Mouse (Mus musculus) forebrain, embryonic 15.5 days (tissue): ENCODE data around the gene Tmem171. TPM values are rescaled to one million over a fixed set of nuclear protein-coding genes. Genes with fewer than 3 reads are reported as not detected.

Source experiments
- ATAC-seq: fragments of 200-750 bp; cut with Nextera tagmentation; replicated peaks from 2 replicates; pipeline ENCODE4 v1.8.0; 2017; ENCODE audit warnings: mild to moderate bottlenecking, moderate TSS enrichment, moderate library complexity
- H3K27ac ChIP-seq: fragments of 300-500 bp; sonication (generic); replicated peaks from 2 replicates; pipeline ENCODE4 v1.5.1; 2015; ENCODE audit warnings: mild to moderate bottlenecking, inconsistent platforms
- H3K27me3 ChIP-seq: fragments of 300-500 bp; sonication (generic); 2 replicates; pipeline ENCODE4 v1.6.1; 2015; ENCODE audit warnings: inconsistent platforms
- H3K36me3 ChIP-seq: fragments of 300-500 bp; sonication (generic); 2 replicates; pipeline ENCODE4 v1.6.1; 2015; ENCODE audit warnings: mild to moderate bottlenecking, inconsistent platforms
- H3K4me1 ChIP-seq: fragments of 300-500 bp; sonication (generic); 2 replicates; pipeline ENCODE4 v1.6.1; 2015; ENCODE audit warnings: inconsistent platforms
- H3K4me2 ChIP-seq: fragments of 300-500 bp; sonication (generic); replicated peaks from 2 replicates; pipeline ENCODE4 v1.6.1; 2015; ENCODE audit warnings: mild to moderate bottlenecking, inconsistent platforms
- H3K4me3 ChIP-seq: fragments of 300-500 bp; sonication (generic); 2 replicates; pipeline ENCODE4 v1.5.1; 2015; ENCODE audit warnings: mild to moderate bottlenecking, inconsistent platforms
- H3K9ac ChIP-seq: fragments of 300-500 bp; sonication (generic); replicated peaks from 2 replicates; pipeline ENCODE4 v1.6.1; 2015; ENCODE audit warnings: mild to moderate bottlenecking, inconsistent platforms
- H3K9me3 ChIP-seq: fragments of 300-500 bp; sonication (generic); 2 replicates; pipeline ENCODE4 v1.6.1; 2016; ENCODE audit warnings: inconsistent platforms
- WGBS: fragments of 180-500 bp; shearing (Covaris S2); methylation state at CpG from one replicate; pipeline ENCODE4 v1.1.7; 2015; ENCODE audit warnings: mixed read lengths; 5-methylcytosine and 5-hydroxymethylcytosine counted together
- polyA plus RNA-seq: library from polyadenylated mRNA; unstranded; fragments of >200 nt; fragmentation: Nextera tagmentation; extraction: Ambion mirVana; gene quantifications from 2 replicates; pipeline ENCODE4 v1.2.1, GENCODE M21; 2015

The Tmem171 gene
- polyA plus RNA-seq, 1 experiment from 2014 or later, result not detected

GRCm38 (mm10) chr13:98662173-98662675, 32.4 kb downstream of the Tmem171 start:
- no peak for ATAC-seq
- H3K9ac ChIP-seq, result no peak overlapping the region
- no peak overlapping the region for H3K27ac ChIP-seq
- 85% methylated on average over 4 of the region's 4 CpGs for WGBS
- no peaks in the 10 kb centered on the region for H3K36me3 ChIP-seq
- H3K27me3 ChIP-seq, result no peaks in the 10 kb centered on the region
- no peak overlapping the region for H3K4me3 ChIP-seq
- H3K4me2 ChIP-seq, result no peak overlapping the region
- no peaks in the 10 kb centered on the region for H3K4me1 ChIP-seq
- H3K9me3 ChIP-seq, result no peaks in the 10 kb centered on the region

- Histone ChIP-seq H3K4me3 (no peak overlapping the region), H3K9me3 (no peaks in the 10 kb centered on the region), H3K36me3 (no peaks in the 10 kb centered on the region), H3K27ac (no peak overlapping the region), H3K4me2 (no peak overlapping the region), H3K4me1 (no peaks in the 10 kb centered on the region), H3K9ac (no peak overlapping the region), H3K27me3 (no peaks in the 10 kb centered on the region)
- WGBS, result 81% methylated on average over 16 of the region's 16 CpGs
- ATAC-seq, result no peak
These were observed 38.6 kb downstream of the Tmem171 start for GRCm38 (mm10) chr13:98656034-98656471.

DNA sequence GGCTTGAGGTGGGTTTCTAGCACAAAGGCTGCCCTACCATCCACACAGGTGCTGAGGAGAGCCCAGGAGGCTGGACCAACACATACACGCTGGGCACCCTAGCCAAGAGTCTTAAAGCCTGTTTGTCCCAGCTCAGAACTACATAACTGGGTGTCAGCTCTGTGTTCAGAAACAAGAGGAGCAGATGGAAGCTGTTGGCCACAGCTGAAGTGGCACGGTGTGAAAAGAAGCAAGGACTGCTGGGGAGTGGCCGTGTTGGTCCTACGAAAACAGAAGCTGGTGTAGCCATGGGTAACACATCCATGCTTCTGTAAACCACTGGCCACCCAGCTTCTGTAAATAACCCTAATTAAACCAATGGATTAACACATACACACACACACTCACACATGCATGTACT, 39.3 kb downstream of the Tmem171 start:
- no peaks in the 10 kb centered on the region for H3K4me1 ChIP-seq
- H3K9ac ChIP-seq, result no peak overlapping the region
- ATAC-seq, result no peak
- no peak overlapping the region for H3K4me3 ChIP-seq
- H3K27me3 ChIP-seq, result no peaks in the 10 kb centered on the region
- H3K4me2 ChIP-seq, result no peak overlapping the region
- H3K27ac ChIP-seq, result no peak overlapping the region
- no peaks in the 10 kb centered on the region for H3K36me3 ChIP-seq
- WGBS, result 81% methylated on average over 4 of the region's 4 CpGs
- H3K9me3 ChIP-seq, result no peaks in the 10 kb centered on the region

DNA sequence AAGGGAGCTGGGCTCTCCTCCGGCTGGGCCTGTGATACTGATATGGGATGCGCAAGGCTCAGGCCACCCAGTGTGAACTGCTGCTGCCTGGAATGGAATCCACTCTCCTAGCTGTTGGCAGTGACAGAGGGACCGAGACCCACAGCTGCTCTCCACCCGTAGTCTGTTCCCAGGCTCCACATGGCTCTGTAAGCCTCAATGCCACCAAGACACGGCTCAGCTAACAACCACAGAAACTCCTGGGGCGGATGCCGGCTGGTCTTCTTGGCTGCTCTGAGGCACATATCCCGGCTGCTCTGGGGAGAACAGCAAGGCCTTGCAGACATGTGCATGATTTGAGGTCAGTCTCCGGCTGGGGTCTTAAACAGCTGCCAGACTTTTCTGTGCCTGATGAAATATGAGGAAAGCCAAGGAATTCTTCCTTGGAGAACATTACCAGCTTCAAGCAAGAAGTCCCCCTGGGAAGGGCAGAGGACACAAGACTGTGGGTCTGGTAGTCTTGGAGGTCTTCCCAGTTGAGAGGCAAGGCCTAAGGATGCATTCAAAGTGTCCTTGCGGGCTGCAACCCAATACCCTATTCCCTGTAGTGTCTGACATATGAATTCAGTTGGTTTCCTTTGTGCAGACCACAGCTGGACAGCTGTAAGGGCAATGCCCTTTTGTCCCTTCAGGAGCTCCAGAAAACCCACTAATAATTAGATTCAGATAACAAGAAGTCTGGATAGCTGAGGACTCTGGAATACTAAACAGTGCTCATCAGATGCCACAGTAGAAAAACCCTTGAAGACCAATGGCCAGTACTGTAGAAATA, 40.3 kb downstream of the Tmem171 start:
- Histone ChIP-seq H3K4me1 (no peaks in the 10 kb centered on the region), H3K4me3 (no peak overlapping the region), H3K27ac (no peak overlapping the region), H3K36me3 (no peaks in the 10 kb centered on the region), H3K9ac (no peak overlapping the region), H3K4me2 (no peak overlapping the region), H3K9me3 (no peaks in the 10 kb centered on the region), H3K27me3 (no peaks in the 10 kb centered on the region)
- ATAC-seq, result no peak
- WGBS, result 81% methylated on average over 10 of the region's 10 CpGs

DNA sequence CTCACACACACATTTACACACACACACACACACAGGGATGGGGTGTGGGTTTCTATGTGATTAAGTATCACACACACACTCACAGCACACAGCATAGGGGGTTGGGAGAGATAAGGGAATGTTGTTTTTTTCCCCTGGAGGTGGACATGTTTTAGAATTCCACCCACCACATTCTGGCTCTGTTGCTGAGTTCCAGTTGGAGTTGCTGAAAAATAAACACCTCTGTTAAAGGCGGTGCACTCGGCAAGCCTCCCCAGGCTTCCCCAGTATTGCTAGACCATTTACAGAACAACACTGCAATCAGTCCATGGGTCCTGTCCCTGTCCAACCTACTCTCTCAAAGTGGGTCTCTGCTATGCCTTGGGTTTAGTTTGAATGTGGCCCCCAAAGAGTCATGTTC, 42.4 kb downstream of the Tmem171 start:
- H3K9ac ChIP-seq, result no peak overlapping the region
- no peak overlapping the region for H3K4me2 ChIP-seq
- H3K36me3 ChIP-seq, result no peaks in the 10 kb centered on the region
- H3K4me1 ChIP-seq, result no peaks in the 10 kb centered on the region
- H3K4me3 ChIP-seq, result no peak overlapping the region
- no peak for ATAC-seq
- H3K27ac ChIP-seq, result no peak overlapping the region
- no peaks in the 10 kb centered on the region for H3K27me3 ChIP-seq
- WGBS, result 85% methylated on average over 2 of the region's 2 CpGs
- no peaks in the 10 kb centered on the region for H3K9me3 ChIP-seq

GRCm38 (mm10) chr13:98651228-98651977, 43.2 kb downstream of the Tmem171 start:
- H3K36me3 ChIP-seq, result no peaks in the 10 kb centered on the region
- no peak overlapping the region for H3K4me3 ChIP-seq
- H3K4me1 ChIP-seq, result no peaks in the 10 kb centered on the region
- 81% methylated on average over 17 of the region's 17 CpGs for WGBS
- no peak overlapping the region for H3K4me2 ChIP-seq
- no peak overlapping the region for H3K27ac ChIP-seq
- no peaks in the 10 kb centered on the region for H3K9me3 ChIP-seq
- no peaks in the 10 kb centered on the region for H3K27me3 ChIP-seq
- no peak overlapping the region for H3K9ac ChIP-seq
- ATAC-seq, result no peak

DNA sequence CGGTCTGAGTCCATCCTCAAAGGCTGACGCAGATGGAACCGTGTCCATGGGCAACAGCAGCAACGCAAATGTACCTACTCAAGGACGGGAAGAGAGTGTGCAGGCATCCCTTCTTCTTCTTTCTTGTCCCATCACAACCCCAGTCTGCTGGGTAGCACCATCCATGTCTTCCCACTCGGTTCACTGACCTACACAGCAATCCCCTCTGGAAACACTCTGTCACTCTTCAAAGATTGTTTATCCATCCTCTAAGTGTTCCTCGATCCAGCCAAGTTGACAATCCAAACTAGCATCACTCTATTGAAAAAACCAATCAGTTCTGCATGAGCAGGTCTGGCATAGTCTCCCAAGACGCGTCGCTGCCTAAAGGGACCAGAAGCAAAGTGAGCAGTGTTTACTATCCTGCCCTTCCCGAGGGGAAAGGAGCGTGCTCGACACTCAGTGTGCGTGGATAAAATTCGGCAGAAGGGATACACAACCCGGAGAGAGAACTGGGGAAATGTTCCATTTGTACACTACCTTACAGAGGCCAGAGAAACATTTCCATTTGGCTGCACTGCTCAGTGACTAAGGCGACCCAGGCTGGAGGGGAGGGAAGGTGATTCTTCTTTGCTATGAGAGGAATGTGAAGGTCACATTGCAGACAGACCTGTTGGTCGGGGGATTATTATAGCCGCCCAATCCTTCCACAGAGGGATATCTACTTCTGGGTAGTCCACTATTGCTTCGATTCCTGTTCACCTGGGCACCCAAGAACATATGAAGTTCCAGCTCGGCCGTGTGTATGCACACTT, 46.7 kb downstream of the Tmem171 start:
- Histone ChIP-seq H3K27ac (no peak overlapping the region), H3K36me3 (no peaks in the 10 kb centered on the region), H3K4me1 (no peaks in the 10 kb centered on the region), H3K4me2 (no peak overlapping the region), H3K4me3 (no peak overlapping the region), H3K27me3 (no peaks in the 10 kb centered on the region), H3K9ac (no peak overlapping the region), H3K9me3 (no peaks in the 10 kb centered on the region)
- no peak for ATAC-seq
- 90% methylated on average over 22 of the region's 22 CpGs for WGBS

GRCm38 (mm10) chr13:98638507-98639166, 56.0 kb downstream of the Tmem171 start:
- ATAC-seq, result no peak
- 93% methylated on average over 5 of the region's 5 CpGs for WGBS

DNA sequence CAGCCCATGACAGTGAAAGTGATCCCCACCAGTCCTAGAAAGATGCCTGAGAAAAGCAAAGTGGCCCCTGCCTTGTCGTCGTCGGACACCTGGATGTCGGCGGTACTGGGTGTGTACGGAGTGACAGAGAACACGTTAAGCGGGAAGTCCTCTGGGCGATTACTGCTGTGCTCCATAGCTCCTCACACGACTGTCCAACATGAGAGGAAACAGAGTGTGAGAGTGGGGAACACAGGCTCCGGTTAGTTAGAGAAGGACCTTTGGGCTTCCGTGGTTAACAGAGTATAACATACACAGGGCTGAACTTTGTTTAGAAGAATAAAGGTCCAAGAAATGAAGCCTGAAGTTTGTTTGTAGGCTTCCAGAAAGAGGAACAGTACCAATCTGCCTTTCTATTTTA, 57.5 kb downstream of the Tmem171 start, which contains the start of gene Tmem174:
Gene Tmem174 (minus strand): TSS at position 266 of the 400 bp plus-strand sequence.
- Histone ChIP-seq H3K9me3 (no peaks in the 10 kb centered on the region), H3K27me3 (no peaks in the 10 kb centered on the region), H3K4me1 (no peaks in the 10 kb centered on the region), H3K27ac (no peak within 1 kb of the TSS), H3K4me2 (no peak within 1 kb of the TSS), H3K36me3 (no peaks in the 10 kb centered on the region), H3K9ac (no peak within 1 kb of the TSS), H3K4me3 (no peak within 1 kb of the TSS)
- ATAC-seq, result no peak
- WGBS, result 92% methylated on average over 12 of the region's 12 CpGs

More at GRCm38 (mm10) chr13:98638507-98639166, 56.0 kb downstream of the Tmem171 start:
- no peaks in the 10 kb centered on the region for H3K36me3 ChIP-seq
- no peak overlapping the region for H3K4me2 ChIP-seq
- no peak overlapping the region for H3K4me3 ChIP-seq
- no peaks in the 10 kb centered on the region for H3K9me3 ChIP-seq
- no peak overlapping the region for H3K9ac ChIP-seq
- no peak overlapping the region for H3K27ac ChIP-seq
- no peaks in the 10 kb centered on the region for H3K27me3 ChIP-seq
- H3K4me1 ChIP-seq, result no peaks in the 10 kb centered on the region

DNA sequence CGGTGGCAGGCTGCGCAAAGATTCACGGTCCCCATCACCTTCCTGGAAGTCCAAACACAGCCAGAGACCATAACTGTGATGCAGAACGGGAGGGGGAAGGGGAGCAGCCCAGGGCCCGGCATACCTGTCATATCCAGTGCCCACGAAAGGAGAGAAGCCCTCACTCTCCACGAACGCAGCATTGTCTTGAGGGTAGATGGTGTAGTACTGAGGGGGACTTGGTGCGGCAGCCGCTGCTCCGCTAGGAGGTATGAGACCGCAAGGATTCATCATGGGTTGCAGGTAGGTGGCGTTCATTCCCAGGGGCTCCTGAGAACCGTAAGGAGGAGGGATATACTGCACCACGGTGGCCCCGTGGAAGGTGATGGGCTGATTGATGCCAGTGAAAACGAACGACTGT, 58.1 kb downstream of the Tmem171 start:
- H3K4me3 ChIP-seq, result no peak overlapping the region
- H3K4me2 ChIP-seq, result no peak overlapping the region
- no peak overlapping the region for H3K9ac ChIP-seq
- ATAC-seq, result no peak
- no peaks in the 10 kb centered on the region for H3K27me3 ChIP-seq
- H3K36me3 ChIP-seq, result no peaks in the 10 kb centered on the region
- WGBS, result 73% methylated on average over 18 of the region's 18 CpGs
- no peaks in the 10 kb centered on the region for H3K9me3 ChIP-seq
- H3K27ac ChIP-seq, result no peak overlapping the region
- no peaks in the 10 kb centered on the region for H3K4me1 ChIP-seq
